Mouse (Mus musculus) neural tube, embryonic 13.5 days (tissue): ENCODE data around the gene Sult1e1. TPM values are rescaled to one million over a fixed set of nuclear protein-coding genes. Genes with fewer than 3 reads are reported as not detected.

Experiments
- ATAC-seq: fragments of 200-750 bp; cut with Nextera tagmentation; 2 replicates; pipeline ENCODE4 v1.8.0; 2017; ENCODE audit warnings: low read depth, mild to moderate bottlenecking, moderate TSS enrichment, moderate library complexity
- H3K27ac ChIP-seq: fragments of 300-500 bp; sonication (generic); replicated peaks from 2 replicates; pipeline ENCODE4 v1.5.1; 2015; ENCODE audit warnings: moderate library complexity, mild to moderate bottlenecking, inconsistent platforms
- H3K27me3 ChIP-seq: fragments of 300-500 bp; sonication (generic); 2 replicates; pipeline ENCODE4 v1.6.1; 2015; ENCODE audit warnings: mild to moderate bottlenecking, inconsistent platforms
- H3K36me3 ChIP-seq: fragments of 300-500 bp; sonication (generic); 2 replicates; pipeline ENCODE4 v1.6.1; 2015; ENCODE audit warnings: mild to moderate bottlenecking, inconsistent platforms
- H3K4me1 ChIP-seq: fragments of 300-500 bp; sonication (generic); replicated peaks from 2 replicates; pipeline ENCODE4 v1.6.1; 2015; ENCODE audit warnings: inconsistent platforms
- H3K4me2 ChIP-seq: fragments of 300-500 bp; sonication (generic); 2 replicates; pipeline ENCODE4 v1.6.1; 2015; ENCODE audit warnings: inconsistent platforms, mild to moderate bottlenecking, moderate library complexity
- H3K4me3 ChIP-seq: fragments of 300-500 bp; sonication (generic); 2 replicates; pipeline ENCODE4 v1.5.1; 2015; ENCODE audit warnings: mild to moderate bottlenecking, inconsistent platforms
- H3K9ac ChIP-seq: fragments of 300-500 bp; sonication (generic); 2 replicates; pipeline ENCODE4 v1.6.1; 2015; ENCODE audit warnings: moderate library complexity, mild to moderate bottlenecking, inconsistent platforms
- H3K9me3 ChIP-seq: fragments of 300-500 bp; sonication (generic); 2 replicates; pipeline ENCODE4 v1.6.1; 2016; ENCODE audit warnings: inconsistent platforms
- WGBS: fragments of 180-500 bp; shearing (Covaris S2); methylation state at CpG from one replicate; pipeline ENCODE4 v1.1.7; 2015; 5-methylcytosine and 5-hydroxymethylcytosine counted together
- microRNA-seq: library from miRNA; unstranded; fragments of <30 nt; microRNA quantifications from one replicate; pipeline ENCODE4, GENCODE M21; 2016
- polyA plus RNA-seq: library from polyadenylated mRNA; unstranded; fragments of >200 nt; fragmentation: Nextera tagmentation; extraction: Ambion mirVana; gene quantifications from 2 replicates; pipeline ENCODE4 v1.2.1, GENCODE M21; 2015

Gene Sult1e1
- polyA plus RNA-seq, 1 experiment from 2014 or later: not detected

- Histone ChIP-seq H3K4me3 (no peak overlapping the region), H3K9ac (no peak overlapping the region), H3K27me3 (no peaks in the 10 kb centered on the region), H3K4me2 (no peak overlapping the region), H3K36me3 (no peaks in the 10 kb centered on the region), H3K27ac (no peak overlapping the region), H3K4me1 (no peaks in the 10 kb centered on the region), H3K9me3 (no peaks in the 10 kb centered on the region)
- ATAC-seq: no peak
Measured at GRCm38 (mm10) chr5:87562966-87563365, 28.4 kb downstream of the Sult1e1 start.

- Histone ChIP-seq H3K36me3 (no peaks in the 10 kb centered on the region), H3K9me3 (no peaks in the 10 kb centered on the region), H3K27ac (no peak overlapping the region), H3K9ac (no peak overlapping the region), H3K4me1 (no peaks in the 10 kb centered on the region), H3K4me3 (no peak overlapping the region), H3K27me3 (no peaks in the 10 kb centered on the region), H3K4me2 (no peak overlapping the region)
- 81% methylated on average over 4 of the region's 4 CpGs for WGBS
- no peak for ATAC-seq
Measured at GRCm38 (mm10) chr5:87562526-87562925, 28.9 kb downstream of the Sult1e1 start.

GRCm38 (mm10) chr5:87560145-87560544 is 31.2 kb downstream of the Sult1e1 start:
- Histone ChIP-seq H3K4me2 (no peak overlapping the region), H3K27me3 (no peaks in the 10 kb centered on the region), H3K27ac (no peak overlapping the region), H3K9ac (no peak overlapping the region), H3K4me1 (no peaks in the 10 kb centered on the region), H3K9me3 (no peaks in the 10 kb centered on the region), H3K4me3 (no peak overlapping the region), H3K36me3 (no peaks in the 10 kb centered on the region)
- no peak for ATAC-seq
- 76% methylated on average over 5 of the region's 5 CpGs for WGBS

GRCm38 (mm10) chr5:87550935-87551334 is 40.5 kb downstream of the Sult1e1 start:
- no peak for ATAC-seq
- H3K4me2 ChIP-seq: no peak overlapping the region
- no peaks in the 10 kb centered on the region for H3K36me3 ChIP-seq
- H3K9ac ChIP-seq: no peak overlapping the region
- H3K27me3 ChIP-seq: no peaks in the 10 kb centered on the region
- 49% methylated on average over 1 of the region's 1 CpGs for WGBS
- no peaks in the 10 kb centered on the region for H3K9me3 ChIP-seq
- H3K27ac ChIP-seq: no peak overlapping the region
- no peaks in the 10 kb centered on the region for H3K4me1 ChIP-seq
- H3K4me3 ChIP-seq: no peak overlapping the region

- no peaks in the 10 kb centered on the region for H3K9me3 ChIP-seq
- 91% methylated on average over 2 of the region's 2 CpGs for WGBS
- no peak within 1 kb of the TSS for H3K9ac ChIP-seq
- H3K4me3 ChIP-seq: no peak within 1 kb of the TSS
- no peak within 1 kb of the TSS for H3K4me2 ChIP-seq
- H3K27ac ChIP-seq: no peak within 1 kb of the TSS
- H3K27me3 ChIP-seq: no peaks in the 10 kb centered on the region
- ATAC-seq: no peak
- H3K36me3 ChIP-seq: no peaks in the 10 kb centered on the region
- no peaks in the 10 kb centered on the region for H3K4me1 ChIP-seq
Measured at GRCm38 (mm10) chr5:87538111-87538510, 53.3 kb downstream of the Sult1e1 start, which contains the start of gene Sult1b1. TSS of gene Sult1b1 (minus strand) at chr5:87538195.

- ATAC-seq: no peak
- H3K4me3 ChIP-seq: no peak overlapping the region
- H3K9ac ChIP-seq: no peak overlapping the region
- H3K9me3 ChIP-seq: no peaks in the 10 kb centered on the region
- H3K4me1 ChIP-seq: no peaks in the 10 kb centered on the region
- no peak overlapping the region for H3K27ac ChIP-seq
- H3K4me2 ChIP-seq: no peak overlapping the region
- H3K27me3 ChIP-seq: no peaks in the 10 kb centered on the region
- WGBS: 81% methylated on average over 4 of the region's 4 CpGs
- no peaks in the 10 kb centered on the region for H3K36me3 ChIP-seq
Measured at GRCm38 (mm10) chr5:87535994-87536644, 55.3 kb downstream of the Sult1e1 start.

- no peaks in the 10 kb centered on the region for H3K36me3 ChIP-seq
- 76% methylated on average over 2 of the region's 2 CpGs for WGBS
- no peak overlapping the region for H3K4me2 ChIP-seq
- no peak overlapping the region for H3K9ac ChIP-seq
- H3K4me3 ChIP-seq: no peak overlapping the region
- H3K27ac ChIP-seq: no peak overlapping the region
- H3K27me3 ChIP-seq: no peaks in the 10 kb centered on the region
- H3K4me1 ChIP-seq: no peaks in the 10 kb centered on the region
- no peaks in the 10 kb centered on the region for H3K9me3 ChIP-seq
- ATAC-seq: no peak
Measured at GRCm38 (mm10) chr5:87532288-87532687, 59.1 kb downstream of the Sult1e1 start.

Small RNAs within 50 kb of the gene (microRNA-seq; reads per million reads assigned to microRNA genes)
- not detected for gene Mir3969

Other genes with a start within 250 kb of the Sult1e1 start
- gene Ugt2b38, start 167.4 kb downstream of the Sult1e1 start, polyA plus RNA-seq: not detected in 2 replicates
- not detected in 2 replicates for gene Ugt2a2, start 109.3 kb downstream of the Sult1e1 start, polyA plus RNA-seq
- gene Gm43638, start 104.8 kb downstream of the Sult1e1 start, polyA plus RNA-seq: not detected in 2 replicates
- gene Ugt2a1, start 100.7 kb downstream of the Sult1e1 start, polyA plus RNA-seq: not detected in 2 replicates
- gene Sult1b1, start 53.4 kb downstream of the Sult1e1 start, polyA plus RNA-seq: not detected in 2 replicates
- gene Sult1d1, start 22.6 kb downstream of the Sult1e1 start, polyA plus RNA-seq: not detected in 2 replicates
- gene Csn1s1, start 74.6 kb upstream of the Sult1e1 start, polyA plus RNA-seq: not detected in 2 replicates
- gene Csn2, start 108.0 kb upstream of the Sult1e1 start, polyA plus RNA-seq: not detected in 2 replicates
- not detected in 2 replicates for gene Csn1s2a, start 183.0 kb upstream of the Sult1e1 start, polyA plus RNA-seq
- not detected in 2 replicates for gene Csn1s2b, start 216.5 kb upstream of the Sult1e1 start, polyA plus RNA-seq
- gene Prr27, start 234.1 kb upstream of the Sult1e1 start, polyA plus RNA-seq: not detected in 2 replicates